Mouse (Mus musculus) hindbrain, postnatal 0 days (tissue): ENCODE results near the gene Serpina1f. TPM values are rescaled to one million over a fixed set of nuclear protein-coding genes. Genes with fewer than 3 reads are reported as not detected.

Source experiments
- ATAC-seq: fragments of 200-750 bp; cut with Nextera tagmentation; 2 replicates; pipeline ENCODE4 v1.8.0; 2017; ENCODE audit warnings: mild to moderate bottlenecking, moderate TSS enrichment, moderate library complexity
- DNase-seq: peaks from one replicate; pipeline ENCODE4 v3.0.0-alpha.2; 2015; ENCODE audit warnings: low spot score
- H3K27ac ChIP-seq: fragments of 300-500 bp; sonication (generic); 2 replicates; pipeline ENCODE4 v1.5.1; 2014; ENCODE audit warnings: mild to moderate bottlenecking
- H3K27me3 ChIP-seq: fragments of 300-500 bp; sonication (generic); 2 replicates; pipeline ENCODE4 v1.6.1; 2014; ENCODE audit warnings: low read length, mixed read lengths; ENCODE audit not compliant: insufficient read depth
- H3K36me3 ChIP-seq: fragments of 300-500 bp; sonication (generic); 2 replicates; pipeline ENCODE4 v1.6.1; 2014; ENCODE audit warnings: low read length, mixed read lengths; ENCODE audit not compliant: insufficient read depth
- H3K4me1 ChIP-seq: fragments of 300-500 bp; sonication (generic); 2 replicates; pipeline ENCODE4 v1.6.1; 2014; ENCODE audit warnings: antibody characterized with exemption, low read length, mixed read lengths; ENCODE audit not compliant: insufficient read depth
- H3K4me2 ChIP-seq: fragments of 300-500 bp; sonication (generic); 2 replicates; pipeline ENCODE4 v1.6.1; 2014; ENCODE audit warnings: low read depth, mild to moderate bottlenecking, low read length, moderate library complexity, mixed read lengths
- H3K4me3 ChIP-seq: fragments of 300-500 bp; sonication (generic); 2 replicates; pipeline ENCODE4 v1.5.1; 2014; ENCODE audit warnings: low read length
- H3K9ac ChIP-seq: fragments of 300-500 bp; sonication (generic); replicated peaks from 2 replicates; pipeline ENCODE4 v1.6.1; 2014; ENCODE audit warnings: mild to moderate bottlenecking, low read length, moderate library complexity, mixed read lengths
- H3K9me3 ChIP-seq: fragments of 300-500 bp; sonication (generic); 2 replicates; pipeline ENCODE4 v1.6.1; 2016; ENCODE audit warnings: low read length, mixed read lengths
- CTCF ChIP-seq: IDR thresholded peaks from 2 replicates; pipeline ENCODE4 v1.5.1; 2016; ENCODE audit warnings: antibody characterized with exemption, control low read depth, low read depth
- WGBS: fragments of 180-500 bp; shearing (Covaris S2); extraction: QIAGEN DNeasy Blood & Tissue Kit; methylation state at CpG from one replicate; pipeline ENCODE4 v1.1.7; 2014; 5-methylcytosine and 5-hydroxymethylcytosine counted together
- polyA plus RNA-seq: library from polyadenylated mRNA; unstranded; fragments of >200 nt; fragmentation: Nextera tagmentation; extraction: Ambion mirVana; gene quantifications from 2 replicates; pipeline ENCODE4 v1.2.1, GENCODE M21; 2015
- total RNA-seq: library from RNA; depleted of rRNA; stranded (reverse); fragments of >200 nt; gene quantifications from 2 replicates; pipeline ENCODE4 v1.2.3, GENCODE M21; 2014

Gene Serpina1f
- total and polyA plus RNA-seq, 2 experiments from 2014 or later: not detected

- Histone ChIP-seq H3K27me3 (no peaks in the 10 kb centered on the region), H3K4me1 (no peaks in the 10 kb centered on the region), H3K36me3 (no peaks in the 10 kb centered on the region), H3K4me3 (no peak overlapping the region), H3K27ac (no peak overlapping the region), H3K4me2 (no peak overlapping the region), H3K9ac (no peak overlapping the region), H3K9me3 (no peaks in the 10 kb centered on the region)
- DNase-seq (no peak), ATAC-seq (no peak)
- TF ChIP-seq CTCF: no peak
- 70% methylated on average over 2 of the region's 2 CpGs for WGBS
Measured at GRCm38 (mm10) chr12:103705547-103705946, 10.2 kb upstream of the Serpina1f start.

GRCm38 (mm10) chr12:103700144-103700750 is 4.9 kb upstream of the Serpina1f start:
- no peak for DNase-seq
- Histone ChIP-seq H3K27me3 (no peaks in the 10 kb centered on the region), H3K27ac (no peak overlapping the region), H3K36me3 (no peaks in the 10 kb centered on the region), H3K9ac (no peak overlapping the region), H3K4me3 (no peak overlapping the region), H3K9me3 (no peaks in the 10 kb centered on the region), H3K4me1 (no peaks in the 10 kb centered on the region), H3K4me2 (no peak overlapping the region)
- 79% methylated on average over 4 of the region's 4 CpGs for WGBS
- TF ChIP-seq CTCF: no peak
- ATAC-seq: no peak

- no peak for DNase-seq
- Histone ChIP-seq H3K36me3 (no peaks in the 10 kb centered on the region), H3K4me2 (no peak overlapping the region), H3K9me3 (no peaks in the 10 kb centered on the region), H3K4me3 (no peak overlapping the region), H3K4me1 (no peaks in the 10 kb centered on the region), H3K27ac (no peak overlapping the region), H3K27me3 (no peaks in the 10 kb centered on the region), H3K9ac (no peak overlapping the region)
- peak; percentile 21 for TF ChIP-seq CTCF
- ATAC-seq: no peak
- WGBS: 66% methylated on average over 3 of the region's 3 CpGs
Measured at GRCm38 (mm10) chr12:103688221-103688814, 7.0 kb downstream of the Serpina1f start.

GRCm38 (mm10) chr12:103687021-103687420 is 8.3 kb downstream of the Serpina1f start:
- Histone ChIP-seq H3K27me3 (no peaks in the 10 kb centered on the region), H3K4me2 (no peak overlapping the region), H3K4me1 (no peaks in the 10 kb centered on the region), H3K9ac (no peak overlapping the region), H3K4me3 (no peak overlapping the region), H3K27ac (no peak overlapping the region), H3K36me3 (no peaks in the 10 kb centered on the region), H3K9me3 (no peaks in the 10 kb centered on the region)
- ATAC-seq (no peak), DNase-seq (no peak)
- no peak for TF ChIP-seq CTCF
- 58% methylated on average over 7 of the region's 7 CpGs for WGBS

- Histone ChIP-seq H3K36me3 (no peaks in the 10 kb centered on the region), H3K4me1 (no peaks in the 10 kb centered on the region), H3K4me3 (no peak overlapping the region), H3K9ac (no peak overlapping the region), H3K27ac (no peak overlapping the region), H3K9me3 (no peaks in the 10 kb centered on the region), H3K4me2 (no peak overlapping the region), H3K27me3 (no peaks in the 10 kb centered on the region)
- no peak for TF ChIP-seq CTCF
- ATAC-seq (no peak), DNase-seq (no peak)
- WGBS: 76% methylated on average over 3 of the region's 3 CpGs
Measured at GRCm38 (mm10) chr12:103686050-103686449, 9.3 kb downstream of the Serpina1f start.

GRCm38 (mm10) chr12:103685386-103685785 is 9.9 kb downstream of the Serpina1f start:
- no peak for ATAC-seq
- no peak overlapping the region for H3K27ac ChIP-seq
- H3K9ac ChIP-seq: no peak overlapping the region
- no peaks in the 10 kb centered on the region for H3K9me3 ChIP-seq
- no peaks in the 10 kb centered on the region for H3K4me1 ChIP-seq
- H3K4me3 ChIP-seq: no peak overlapping the region
- no peaks in the 10 kb centered on the region for H3K36me3 ChIP-seq
- H3K4me2 ChIP-seq: no peak overlapping the region
- 85% methylated on average over 3 of the region's 3 CpGs for WGBS
- no peaks in the 10 kb centered on the region for H3K27me3 ChIP-seq
- DNase-seq: no peak
- no peak for TF ChIP-seq CTCF

- no peaks in the 10 kb centered on the region for H3K27me3 ChIP-seq
- DNase-seq (no peak), ATAC-seq (no peak)
- no peaks in the 10 kb centered on the region for H3K9me3 ChIP-seq
- H3K4me1 ChIP-seq: no peaks in the 10 kb centered on the region
- no peak overlapping the region for H3K9ac ChIP-seq
- H3K36me3 ChIP-seq: no peaks in the 10 kb centered on the region
- 60% methylated on average over 4 of the region's 4 CpGs for WGBS
- no peak for TF ChIP-seq CTCF
- H3K4me3 ChIP-seq: no peak overlapping the region
- H3K4me2 ChIP-seq: no peak overlapping the region
- no peak overlapping the region for H3K27ac ChIP-seq
Measured at GRCm38 (mm10) chr12:103683775-103684174, 11.6 kb downstream of the Serpina1f start.
